Mouse (Mus musculus) heart, adult 2 months (tissue): ENCODE measurements at regions not wholly inside any gene's neighbourhood (a gene's known extent, or its start where the extent isn't known, plus 50 kb on each side); places are given as distances from the start of the nearest gene placed in this dataset.

Source experiments
- CTCF ChIP-seq: fragments of 200-600 bp; IDR thresholded peaks from 2 replicates; pipeline ENCODE4 v1.8.1; 2022; ENCODE audit warnings: antibody characterized with exemption, mild to moderate bottlenecking, moderate library complexity
- EP300 ChIP-seq: fragments of 200-500 bp; IDR thresholded peaks from 2 replicates; pipeline ENCODE4 v1.6.1; 2011; ENCODE audit warnings: low read depth, low read length, control low read depth; ENCODE audit not compliant: insufficient read depth
- POLR2A ChIP-seq: fragments of 200-500 bp; IDR thresholded peaks from 2 replicates; pipeline ENCODE4 v1.6.1; 2011; ENCODE audit warnings: mild to moderate bottlenecking, low read depth, low read length, control low read depth; ENCODE audit not compliant: insufficient read depth

DNA sequence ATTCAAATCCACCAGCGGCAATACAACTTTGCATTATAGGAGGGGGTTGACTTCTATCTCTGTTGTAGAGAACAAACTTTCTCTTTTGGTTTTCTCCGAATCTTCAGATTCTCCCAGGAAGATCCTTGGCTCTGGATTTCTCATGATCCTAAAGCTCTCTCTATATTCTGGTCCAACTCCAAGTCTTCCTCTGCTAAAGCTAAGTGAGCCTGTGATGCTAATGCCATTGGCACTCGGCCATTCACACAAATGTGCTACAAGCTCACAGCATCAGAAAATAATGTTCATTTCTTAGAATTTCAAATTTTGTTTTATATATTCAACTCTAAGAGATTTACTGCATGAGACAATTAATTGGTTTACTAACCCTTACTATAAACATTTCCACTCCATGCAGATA is 461.2 kb upstream of the Gm9747 start:
- TF ChIP-seq POLR2A: no peak
- TF ChIP-seq CTCF: no peak
- no peak for TF ChIP-seq EP300
